Mouse (Mus musculus): ENCODE results near the gene Hpdl. TPM values are rescaled to one million over a fixed set of nuclear protein-coding genes. Genes with fewer than 3 reads are reported as not detected.

Hpdl gene
- polyA plus RNA-seq, 1 experiment from 2014 or later, result 0.28 TPM

DNA sequence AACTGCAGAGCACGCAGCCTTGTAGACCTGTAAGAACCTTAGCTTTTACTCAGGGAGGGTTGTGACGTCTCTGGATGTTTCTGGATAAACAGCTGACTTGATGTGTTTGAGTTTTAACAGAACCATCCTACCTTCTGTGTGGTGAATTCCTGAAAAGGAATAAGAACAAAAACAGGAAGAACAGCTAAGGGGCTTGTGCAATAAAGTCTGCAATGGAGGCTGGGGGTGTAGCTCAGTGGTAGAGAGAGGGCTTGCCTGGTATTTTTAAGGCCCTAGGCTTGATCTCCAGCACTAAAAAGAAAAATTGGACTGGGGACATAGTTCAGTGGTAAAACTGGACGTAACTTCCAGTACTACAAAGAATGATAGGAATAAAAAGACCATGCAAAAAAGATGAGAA lies 44.4 kb downstream of the Hpdl start:
- no peaks in the 10 kb centered on the region for H3K27me3 ChIP-seq
- no peak for ATAC-seq
- no peak for TF ChIP-seq CTCF (IDR thresholded peaks at IDR 0.05)
- ChIA-PET CTCF (interaction anchor here (2.4 kb wide), 1 partner anchor 10 kb away, joined by 9 read pairs; no protein-coding TSS in a partner anchor), POLR2A (no interaction called here)
- in situ Hi-C loops (cut with MboI; ENCODE audit: low pct_unique_long_range_greater_than_20kb), result no loop called here
- DNase-seq (ENCODE audit: low read depth, low spot score), result no peak

DNA sequence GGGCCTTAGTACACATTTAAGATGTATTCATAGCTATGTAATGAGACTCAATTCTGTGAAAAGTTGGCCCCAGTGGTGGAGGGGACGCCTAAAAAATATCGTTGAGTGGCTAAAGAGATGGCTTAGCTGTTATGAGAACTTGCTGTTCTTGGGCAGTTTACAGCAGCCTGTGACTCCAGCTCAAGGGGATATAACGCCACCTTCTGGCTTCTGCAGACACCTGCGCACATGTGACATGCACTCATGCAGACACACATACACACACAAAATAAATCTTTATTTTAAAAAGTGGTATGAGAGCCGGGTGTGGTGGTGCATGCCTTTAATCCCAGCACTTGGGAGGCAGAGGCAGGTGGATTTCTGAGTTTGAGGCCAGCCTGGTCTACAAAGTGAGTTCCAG lies 45.1 kb downstream of the Hpdl start:
- CTCF ChIA-PET, result interaction anchor here (2.4 kb wide), 1 partner anchor 11 kb away, joined by 9 read pairs; no protein-coding TSS in a partner anchor
- in situ Hi-C loops (cut with MboI; ENCODE audit: low pct_unique_long_range_greater_than_20kb), result no loop called here
- no peaks in the 10 kb centered on the region for H3K27me3 ChIP-seq
- DNase-seq (ENCODE audit: low read depth, low spot score) (no peak), ATAC-seq (no peak)
- no peak for TF ChIP-seq CTCF (IDR thresholded peaks at IDR 0.05)
- POLR2A ChIA-PET, result no interaction called here

Other genes with a start within 250 kb of the Hpdl start
- gene Ccdc17, start 225.1 kb downstream of the Hpdl start, polyA plus RNA-seq (2021), result 1.8 TPM
- gene Nasp, start 193.8 kb downstream of the Hpdl start, polyA plus RNA-seq (2021), result 49.4 TPM
- 517 TPM for gene Akr1a1, start 170.0 kb downstream of the Hpdl start, polyA plus RNA-seq (2021)
- gene Prdx1, start 136.2 kb downstream of the Hpdl start, polyA plus RNA-seq (2021), result 538 TPM
- gene Mmachc, start 113.3 kb downstream of the Hpdl start, polyA plus RNA-seq (2021), result 12.4 TPM
- 30.5 TPM for gene Ccdc163, start 113.2 kb downstream of the Hpdl start, polyA plus RNA-seq (2021)
- 3.6 TPM for gene Tesk2, start 100.8 kb downstream of the Hpdl start, polyA plus RNA-seq (2021)
- 14.2 TPM for gene Toe1, start 14.1 kb downstream of the Hpdl start, polyA plus RNA-seq (2021)
- gene Mutyh, start 14.0 kb downstream of the Hpdl start, polyA plus RNA-seq (2021), result 5.6 TPM
- gene Zswim5, start 55.7 kb upstream of the Hpdl start, polyA plus RNA-seq (2021), result 0.96 TPM
- gene Urod, start 172.7 kb upstream of the Hpdl start, polyA plus RNA-seq (2021), result 62.3 TPM
- 14.4 TPM for gene Hectd3, start 173.6 kb upstream of the Hpdl start, polyA plus RNA-seq (2021)
- 23.1 TPM for gene Eif2b3, start 197.7 kb upstream of the Hpdl start, polyA plus RNA-seq (2021)